Mouse (Mus musculus) regulatory T cell (primary cell): ENCODE data around the gene Bfsp1.

Source experiments
- in situ Hi-C: fragments of 300-600 bp; cut with MboI, MseI; formaldehyde crosslinking; loops from one replicate; pipeline ENCODE4 v1.15.1; 2025; ENCODE audit warnings: high pct_unique_total_duplicates

Bfsp1 gene

DNA sequence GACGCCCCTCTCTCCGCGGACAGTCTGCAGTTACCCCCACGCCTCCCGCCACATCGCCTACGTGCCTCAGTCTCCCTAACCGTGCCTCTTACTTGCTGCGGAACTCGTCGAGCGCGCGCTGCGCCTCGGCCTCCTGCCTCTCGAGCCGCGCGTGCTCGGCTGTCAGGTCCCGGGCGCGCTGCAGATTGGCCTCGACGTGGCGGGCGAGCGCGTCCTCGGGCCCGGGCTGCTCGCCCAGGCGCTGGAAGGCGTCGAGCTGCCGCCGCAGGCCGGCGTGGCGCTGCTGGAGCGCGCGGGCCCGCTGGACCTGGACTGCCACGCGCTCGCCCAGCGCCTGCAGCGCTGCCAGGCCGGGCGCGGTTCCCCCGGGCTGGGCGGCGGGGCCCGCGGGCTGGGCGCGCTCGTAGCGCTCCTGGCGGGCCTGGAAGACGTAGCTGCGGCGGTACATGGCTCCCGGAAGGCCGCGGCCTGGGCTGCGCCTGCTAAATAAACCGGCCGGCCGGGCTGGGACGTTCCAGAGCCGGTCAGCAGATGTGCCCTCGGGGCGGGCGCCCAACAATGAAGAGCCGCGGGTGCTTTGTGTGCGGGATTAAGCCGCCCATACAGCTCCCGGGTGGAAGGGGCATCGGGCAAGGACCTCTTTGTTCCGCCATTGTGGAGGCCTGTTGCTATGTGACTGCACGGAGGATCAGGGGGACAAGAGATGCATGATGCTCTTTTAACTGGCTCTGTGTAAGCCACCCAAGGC is at the start of gene Bfsp1:
Gene Bfsp1, minus strand, starts transcription at position 690 of the 748 bp plus-strand sequence.
- in situ Hi-C loops, result no loop called here

DNA sequence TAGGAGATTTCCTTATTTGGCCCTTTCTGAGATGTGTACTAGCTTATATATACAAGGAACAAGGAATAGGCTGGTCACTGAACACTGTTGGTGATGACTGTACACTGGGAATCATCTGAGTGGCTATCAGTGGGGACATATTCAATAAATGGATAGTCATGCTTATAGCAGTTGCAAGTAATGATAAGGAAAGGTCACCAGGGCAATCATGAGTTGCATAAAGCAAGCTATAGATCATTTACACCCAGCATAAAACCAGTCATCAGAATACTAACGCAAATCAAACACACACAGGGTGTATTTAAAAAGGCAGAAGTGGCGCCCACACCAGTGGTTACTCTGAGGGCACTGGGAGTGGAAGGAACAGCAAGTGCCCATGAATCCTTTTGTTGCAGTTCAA is 49.2 kb upstream of the Bfsp1 start:
- in situ Hi-C loops, result loop anchor here (5.0 to 10.0 kb wide), 3 partner anchors 75 to 343 kb away; no protein-coding TSS in a partner anchor

DNA sequence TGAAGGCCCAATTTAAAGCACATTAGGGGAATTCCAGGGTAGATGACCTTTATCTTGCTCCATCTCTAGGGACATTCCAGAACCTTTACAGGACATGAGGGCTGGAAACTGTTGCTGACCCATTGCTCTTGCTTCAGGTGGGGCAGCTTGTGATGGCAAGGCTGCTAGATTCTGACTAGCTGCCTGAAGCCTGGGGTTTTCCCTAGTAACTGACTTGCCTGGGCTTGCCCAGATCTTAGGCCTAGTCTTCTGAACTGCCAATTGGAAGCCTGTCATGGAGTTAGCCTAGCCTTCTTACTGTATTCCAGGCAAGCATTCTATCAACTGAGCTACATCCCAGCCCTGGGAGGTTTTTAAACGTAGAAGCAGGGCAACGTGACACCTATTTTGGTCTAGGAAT is 46.3 kb upstream of the Bfsp1 start:
- in situ Hi-C loops, result no loop called here

DNA sequence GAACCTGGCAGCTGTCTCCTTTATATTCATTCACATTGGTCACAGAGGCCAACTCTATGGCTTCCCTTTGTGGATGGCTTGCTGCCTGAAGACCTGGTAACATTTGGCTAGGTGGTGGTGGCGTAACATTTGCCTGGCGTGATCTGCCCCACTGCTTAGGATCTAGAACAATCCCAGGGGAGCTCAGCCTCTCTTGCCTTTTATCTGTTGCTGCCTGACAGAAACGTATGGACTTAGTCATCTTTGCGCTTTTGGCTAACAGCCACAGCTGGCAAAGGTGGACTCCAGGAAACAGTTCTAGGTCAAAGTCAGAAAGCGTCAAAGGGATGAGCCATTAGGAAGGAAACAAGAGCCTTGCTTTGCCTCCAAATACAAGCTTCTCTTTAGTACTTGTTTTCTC is 41.9 kb upstream of the Bfsp1 start:
- in situ Hi-C loops, result no loop called here

DNA sequence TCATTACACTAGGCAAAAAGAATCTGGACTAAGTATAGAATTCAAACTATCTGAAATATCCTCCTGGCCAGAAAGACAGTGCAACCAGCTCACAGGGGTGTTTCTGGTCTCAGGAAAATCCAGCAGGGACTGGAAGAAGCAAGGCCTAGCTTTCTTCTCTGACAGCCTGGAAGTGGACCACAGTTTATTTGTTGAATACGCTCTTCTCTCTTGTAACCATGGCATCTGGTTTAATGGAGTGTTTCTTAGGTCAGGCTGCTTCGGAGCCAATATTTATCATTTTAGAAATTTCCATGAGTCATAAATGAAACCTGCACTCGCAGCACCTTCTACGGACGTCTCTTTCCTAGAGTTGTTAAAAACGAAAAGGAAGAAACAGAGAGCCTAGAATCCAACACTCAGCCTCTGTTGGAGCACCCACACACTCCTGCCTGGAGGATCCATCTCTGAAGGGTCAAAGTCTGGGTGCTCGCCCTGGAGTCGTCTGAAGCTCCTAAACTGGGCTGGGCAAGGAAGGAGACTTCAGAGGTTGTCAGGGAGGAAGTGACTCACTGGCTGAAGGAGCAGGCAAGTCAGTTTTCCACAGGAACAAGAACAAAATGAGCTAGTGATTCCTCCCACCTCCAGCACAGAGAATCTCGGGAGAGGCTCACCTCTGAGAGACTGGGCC is 40.5 kb upstream of the Bfsp1 start:
- in situ Hi-C loops, result no loop called here

DNA sequence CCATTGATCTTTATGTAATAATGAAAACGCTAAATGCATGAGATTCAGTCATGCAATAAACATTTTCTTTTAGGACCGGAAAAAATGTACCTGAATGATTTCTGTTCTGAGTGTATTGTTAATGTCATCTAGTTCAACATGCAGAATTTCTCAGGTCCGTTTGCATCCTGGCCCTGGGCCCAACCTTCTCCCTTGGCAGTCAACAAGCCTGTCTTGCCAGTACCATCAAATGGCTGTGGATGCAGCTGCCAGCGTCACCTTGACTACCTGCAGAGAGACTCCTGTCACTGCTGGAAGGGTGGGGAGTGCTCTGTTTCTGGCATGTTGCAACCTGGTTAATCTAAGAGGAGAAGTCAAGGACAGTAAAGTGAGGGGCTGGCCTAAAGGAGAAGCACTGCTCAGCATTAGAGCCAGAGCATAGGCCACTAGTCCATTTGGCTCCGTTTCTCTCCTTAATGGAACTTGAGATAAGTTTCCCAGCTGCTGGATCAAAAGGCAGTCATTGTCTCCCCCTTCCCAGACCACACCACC is 37.9 kb upstream of the Bfsp1 start:
- in situ Hi-C loops, result no loop called here

DNA sequence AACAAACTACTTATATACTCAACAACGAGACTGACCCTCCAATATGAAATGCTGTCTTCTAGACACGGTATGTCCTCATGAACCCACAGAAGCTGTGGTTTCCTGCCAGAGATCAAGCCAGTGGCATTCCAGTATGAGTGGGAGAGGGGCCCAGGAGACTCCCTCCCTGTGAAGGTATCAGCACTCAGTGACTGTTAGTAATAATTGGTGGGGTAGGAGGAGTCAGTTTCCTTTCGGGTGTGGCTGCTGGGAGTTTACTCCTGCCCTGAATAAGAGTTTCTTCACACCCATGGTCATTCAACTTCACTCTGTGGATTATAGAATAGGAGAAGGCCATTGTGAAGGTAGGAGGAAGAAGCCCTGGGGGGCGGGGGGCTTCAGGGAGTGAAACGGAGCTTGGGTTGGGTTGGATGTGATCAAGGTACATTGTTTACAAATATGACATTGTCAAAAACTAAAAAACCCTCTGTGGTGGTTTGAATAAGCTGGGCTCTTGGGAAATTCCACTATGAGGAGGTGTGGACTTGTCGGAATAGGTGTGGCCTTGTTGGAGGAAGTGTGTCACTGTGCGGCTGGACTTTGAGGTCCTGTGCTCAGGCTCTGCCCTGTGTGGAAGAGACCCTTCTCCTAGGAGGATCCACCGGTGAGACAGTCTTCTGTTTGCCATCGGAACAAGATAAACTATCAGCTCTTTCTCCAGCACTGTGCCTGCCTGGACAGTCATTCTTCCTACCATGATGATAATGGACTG is 36.7 kb upstream of the Bfsp1 start:
- in situ Hi-C loops, result no loop called here

DNA sequence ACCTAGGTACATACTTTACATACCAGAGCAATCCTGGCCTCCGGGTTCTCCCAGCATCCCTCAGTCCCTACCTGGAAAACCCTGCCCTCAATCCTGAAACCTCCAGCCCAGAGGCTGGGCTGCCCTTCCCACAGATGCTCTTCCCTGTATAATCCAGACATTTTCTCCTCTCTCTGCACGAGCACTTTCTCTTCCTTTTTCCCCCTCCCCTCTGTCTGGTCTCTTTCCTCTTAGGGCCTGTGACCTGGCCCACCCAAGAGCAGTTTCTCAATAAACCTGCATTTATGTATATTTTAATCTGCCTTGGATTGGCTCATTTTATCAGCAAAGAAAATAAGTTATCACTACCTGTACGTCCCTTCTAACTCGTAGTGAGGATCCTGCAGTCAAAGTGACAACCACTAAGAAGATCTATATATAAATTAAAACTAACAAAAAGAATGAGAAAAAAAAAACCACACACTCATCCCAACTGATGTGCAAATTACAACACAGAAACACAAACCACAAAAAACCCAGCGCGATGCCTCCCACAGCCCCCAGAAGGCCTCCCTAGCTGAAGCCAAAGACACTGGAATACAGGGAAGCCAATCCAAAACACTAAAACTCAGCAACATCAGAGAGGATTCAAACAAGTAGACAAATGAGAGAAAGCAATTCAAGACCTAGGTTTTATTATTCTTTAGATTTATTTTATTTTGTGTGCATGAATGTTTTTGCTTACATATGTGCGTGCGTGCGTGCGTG is 28.5 kb upstream of the Bfsp1 start:
- in situ Hi-C loops, result no loop called here

DNA sequence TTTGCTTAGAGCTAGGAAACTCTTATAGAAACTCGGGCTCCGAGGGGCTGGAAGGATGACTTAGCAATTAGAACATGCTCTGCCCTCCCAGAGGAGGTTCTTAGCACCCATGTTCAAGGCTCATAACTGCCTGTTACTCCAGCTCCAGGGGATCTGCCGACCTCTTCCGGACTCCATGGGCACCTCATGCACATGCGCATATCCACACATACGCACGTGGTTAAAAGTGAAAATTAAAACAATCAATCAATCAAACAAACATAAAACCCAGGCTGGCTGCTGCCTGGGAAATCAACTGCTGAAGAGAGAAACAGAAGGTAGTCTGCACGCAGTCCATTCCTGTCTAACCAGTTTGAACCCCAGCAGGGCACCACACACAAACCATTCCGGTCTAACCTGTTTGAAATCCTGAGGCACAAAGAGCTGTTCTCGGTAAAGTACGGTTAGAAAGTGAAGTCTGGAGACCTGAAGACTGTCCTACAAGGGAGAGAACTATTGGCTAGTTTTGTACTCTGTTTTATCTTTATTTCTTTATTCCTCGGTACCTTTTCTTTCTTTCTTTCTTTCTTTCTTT is 27.0 kb upstream of the Bfsp1 start:
- in situ Hi-C loops, result no loop called here

DNA sequence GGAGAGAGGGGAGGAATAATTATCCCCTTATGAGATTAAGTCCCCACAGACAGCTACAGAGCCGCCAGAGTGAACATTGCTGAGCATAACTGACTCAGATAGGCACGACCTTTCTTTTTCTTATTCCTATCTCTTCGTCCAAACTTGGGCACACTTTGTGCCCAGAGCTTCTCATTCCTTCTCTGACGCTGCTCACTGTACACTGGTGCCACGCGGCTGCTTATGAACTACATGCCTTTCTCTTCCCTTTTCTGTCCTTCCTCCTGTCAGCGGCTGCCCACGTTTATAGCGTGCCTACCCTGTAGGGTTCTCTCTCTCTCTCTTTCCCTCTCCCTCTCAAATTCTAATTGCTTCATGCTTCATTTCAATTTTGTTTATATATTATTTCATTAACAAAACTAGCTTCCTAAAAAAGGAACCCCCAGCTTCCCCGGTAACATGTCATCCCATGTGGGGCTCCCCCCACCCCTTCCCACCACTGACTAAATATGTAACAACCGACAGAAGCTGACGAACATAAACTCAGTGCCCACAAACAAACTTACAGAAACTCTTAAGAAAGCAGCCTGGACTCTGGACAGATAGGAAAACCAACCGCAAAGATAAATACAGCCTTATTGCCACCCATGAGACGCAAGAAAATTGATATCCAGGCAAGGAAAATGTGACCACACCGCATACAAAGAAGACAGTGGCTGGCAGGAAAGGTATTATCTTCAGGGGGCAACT is 26.3 kb upstream of the Bfsp1 start:
- in situ Hi-C loops, result no loop called here

DNA sequence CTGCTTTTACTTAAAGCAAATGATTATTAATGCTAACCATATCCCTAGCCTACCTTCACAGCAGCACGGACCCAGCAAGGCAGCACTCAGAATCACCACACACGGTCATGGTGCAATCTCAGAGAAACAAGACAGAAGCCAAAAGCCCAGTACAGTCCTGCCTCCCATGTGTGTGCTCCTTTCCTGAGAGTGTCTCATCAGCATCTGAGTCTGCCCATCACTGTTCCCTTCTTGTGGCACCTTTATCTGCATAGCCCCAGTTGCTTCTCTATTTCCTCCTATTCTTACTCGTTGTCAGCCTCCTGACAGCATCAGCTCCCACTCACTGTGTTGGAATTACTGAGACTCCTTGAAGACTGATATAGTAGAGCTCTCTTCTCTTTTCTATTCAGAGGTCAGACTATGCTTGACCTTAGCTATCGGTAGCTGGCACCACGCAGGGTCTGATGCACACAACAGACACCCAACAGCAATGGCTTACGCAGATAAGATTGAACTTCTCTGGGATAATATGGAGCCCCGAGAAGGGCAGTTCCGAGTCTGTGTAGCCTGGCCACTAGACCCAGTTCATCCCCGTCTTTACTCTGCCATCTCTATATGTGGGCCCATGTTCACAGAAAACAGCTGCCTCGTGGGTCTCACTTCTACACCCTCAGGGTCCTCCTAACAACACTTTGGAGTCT is 19.8 kb upstream of the Bfsp1 start:
- in situ Hi-C loops, result no loop called here

DNA sequence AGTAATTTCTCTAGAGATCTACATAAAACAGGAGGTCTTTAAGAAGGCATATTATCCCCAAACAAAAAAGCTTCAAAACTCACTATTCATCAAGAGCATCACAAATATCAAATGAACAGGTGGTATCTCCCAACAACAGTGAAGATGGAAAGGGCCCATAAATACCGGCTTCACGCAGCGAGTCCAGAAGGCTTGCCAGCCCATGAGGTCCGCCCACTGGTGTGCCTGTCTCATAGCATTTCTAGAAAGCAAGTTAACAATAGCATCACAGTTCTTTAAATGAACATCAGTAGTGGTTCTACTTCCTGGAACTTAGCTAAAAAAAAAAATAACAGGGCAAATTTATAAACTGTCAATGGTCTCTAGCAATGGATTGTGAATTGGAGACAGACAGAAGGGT is 19.0 kb upstream of the Bfsp1 start:
- in situ Hi-C loops, result no loop called here

DNA sequence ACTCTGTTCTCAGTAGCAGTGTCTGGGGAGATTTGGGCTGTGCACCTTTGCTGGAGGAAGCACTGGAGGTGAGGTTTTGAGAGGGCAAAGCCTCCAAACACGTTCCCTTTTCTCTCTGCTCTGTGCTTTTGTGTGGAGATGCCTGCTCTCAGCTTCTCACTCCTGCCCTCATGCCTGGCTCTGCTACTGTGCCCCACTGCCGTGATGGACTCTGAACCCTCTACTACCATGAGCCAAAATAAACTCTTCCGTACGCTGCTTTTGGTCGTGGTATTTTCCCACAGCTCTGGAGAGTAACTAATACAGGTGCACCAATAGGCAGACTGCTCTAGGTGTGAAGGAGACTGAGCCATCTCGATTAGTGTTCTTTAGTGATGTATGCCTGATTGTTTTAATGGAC is 16.3 kb upstream of the Bfsp1 start:
- in situ Hi-C loops, result no loop called here

DNA sequence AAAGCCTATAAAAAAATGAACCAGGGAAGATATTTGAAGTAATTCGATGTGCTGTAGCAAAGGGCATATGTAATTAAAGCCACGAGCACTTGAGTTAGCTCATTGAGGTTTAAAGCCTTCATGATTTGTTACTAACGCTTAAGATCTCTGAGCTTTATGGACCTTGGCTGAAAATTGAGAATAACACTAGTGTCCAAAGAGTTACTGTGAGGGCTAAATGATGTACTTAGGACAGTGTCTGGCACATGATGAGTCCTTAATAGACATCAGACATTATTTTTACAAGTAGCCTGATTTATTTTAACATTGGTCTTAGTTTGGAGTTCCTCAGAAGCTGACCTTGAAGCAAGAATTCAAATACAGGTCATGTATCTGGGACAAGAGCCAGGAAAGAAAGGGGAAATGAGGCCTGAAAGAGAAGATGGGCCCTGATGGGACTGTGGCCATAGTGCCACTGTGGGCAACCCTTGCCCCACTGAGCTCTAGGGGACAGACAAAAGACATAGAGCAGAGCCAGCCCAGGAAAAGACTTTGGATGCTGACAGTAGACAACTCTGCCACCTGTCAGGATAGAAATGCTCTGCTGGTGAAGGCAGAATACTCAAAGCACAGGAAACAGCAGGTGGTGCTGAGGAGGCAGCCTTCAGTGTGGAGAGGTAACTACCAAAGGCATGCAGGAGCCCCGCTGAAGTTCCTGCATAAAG is 14.1 kb upstream of the Bfsp1 start:
- in situ Hi-C loops, result no loop called here

DNA sequence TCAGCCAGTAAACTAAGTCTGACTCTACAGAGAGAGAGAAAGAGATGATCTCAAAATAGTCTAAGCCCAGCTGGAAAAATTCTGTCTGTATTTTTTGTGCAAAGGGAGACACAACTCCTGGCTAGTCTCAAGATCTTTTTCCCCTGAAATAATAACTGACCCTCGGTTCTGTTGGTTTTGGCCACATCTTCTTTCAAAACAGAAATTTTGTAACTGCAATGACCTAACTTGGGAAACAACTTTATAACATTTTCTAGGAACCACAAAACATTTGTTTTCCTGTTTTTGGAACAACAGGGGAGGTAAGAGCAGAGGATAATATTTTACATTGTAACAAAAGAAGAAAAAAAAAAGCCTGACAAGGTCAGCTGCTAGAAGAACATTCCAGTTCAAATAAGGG is 13.1 kb upstream of the Bfsp1 start:
- in situ Hi-C loops, result no loop called here

DNA sequence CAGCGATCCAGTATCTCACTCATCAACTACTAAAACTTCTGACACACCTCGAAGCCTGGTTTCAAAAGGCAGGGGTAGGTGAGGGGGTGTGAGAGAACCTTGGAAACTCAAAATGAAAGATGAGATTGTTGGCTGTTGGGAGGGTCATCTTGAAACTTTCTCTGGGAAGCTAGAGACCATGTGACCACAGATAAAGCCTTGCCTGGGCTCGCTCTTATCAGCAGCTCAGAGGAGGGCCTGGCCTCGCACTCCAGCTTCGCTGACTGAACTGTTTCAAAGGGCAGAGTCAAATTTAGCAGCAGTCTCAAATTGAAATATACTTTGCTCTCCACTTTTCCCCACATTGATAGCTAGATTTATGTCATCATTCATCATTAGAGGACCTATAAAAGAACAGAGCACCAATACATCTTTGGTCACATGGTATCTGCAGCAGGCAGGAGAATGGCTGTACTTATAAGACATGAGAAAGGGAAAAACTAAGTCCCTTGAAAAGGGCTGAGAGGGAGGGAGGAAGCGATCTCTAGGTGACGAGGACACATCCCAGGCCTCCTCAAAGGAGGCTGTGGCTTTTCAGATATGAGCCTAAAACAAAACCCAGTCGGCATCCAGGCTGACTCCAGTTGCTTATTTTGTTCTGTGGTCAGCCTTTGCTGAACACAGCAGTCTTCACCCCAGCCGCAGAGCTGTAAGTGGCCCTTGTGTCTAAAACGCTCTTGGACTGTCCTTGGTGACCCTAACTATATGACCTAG is 8.1 kb upstream of the Bfsp1 start:
- in situ Hi-C loops, result no loop called here

DNA sequence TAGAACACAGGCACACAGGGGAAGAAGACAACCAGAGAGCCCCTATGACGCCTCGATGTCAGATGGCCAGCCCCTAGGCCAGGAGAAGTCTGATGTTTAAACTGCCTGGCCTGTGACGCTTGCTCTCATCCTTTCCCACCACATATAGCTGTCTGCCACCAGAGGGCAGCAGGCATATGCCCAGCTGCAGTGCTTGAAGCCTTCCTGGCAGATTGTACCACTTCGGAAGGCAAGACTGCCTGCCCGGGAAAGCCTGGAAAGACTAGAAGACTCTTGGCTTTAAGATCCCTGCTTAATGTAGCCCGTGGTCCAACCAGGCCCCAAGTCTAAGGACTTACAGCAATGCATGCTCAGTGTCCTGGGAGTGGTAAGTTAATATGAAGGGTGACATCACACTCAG is 4.4 kb upstream of the Bfsp1 start:
- in situ Hi-C loops, result no loop called here

DNA sequence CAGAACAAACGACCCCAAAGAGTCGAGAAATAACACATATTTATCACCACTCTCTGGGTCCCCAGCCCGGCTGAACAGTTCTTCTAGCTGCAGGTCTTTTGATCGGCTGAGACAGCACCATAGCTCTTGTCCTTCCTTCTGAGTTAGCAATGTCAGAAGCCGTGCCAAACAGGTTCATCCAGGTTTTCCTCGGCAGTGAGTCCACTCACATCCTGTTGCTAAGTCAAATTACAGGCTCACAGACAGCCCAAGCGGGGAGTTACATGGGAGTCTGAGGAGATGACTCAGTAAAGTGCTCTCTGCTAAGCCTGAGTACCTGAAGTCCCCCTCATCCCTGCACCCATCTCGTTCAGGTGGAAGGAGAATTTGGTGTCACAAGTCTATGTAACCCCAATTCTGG is 1.6 kb upstream of the Bfsp1 start:
- in situ Hi-C loops, result no loop called here

DNA sequence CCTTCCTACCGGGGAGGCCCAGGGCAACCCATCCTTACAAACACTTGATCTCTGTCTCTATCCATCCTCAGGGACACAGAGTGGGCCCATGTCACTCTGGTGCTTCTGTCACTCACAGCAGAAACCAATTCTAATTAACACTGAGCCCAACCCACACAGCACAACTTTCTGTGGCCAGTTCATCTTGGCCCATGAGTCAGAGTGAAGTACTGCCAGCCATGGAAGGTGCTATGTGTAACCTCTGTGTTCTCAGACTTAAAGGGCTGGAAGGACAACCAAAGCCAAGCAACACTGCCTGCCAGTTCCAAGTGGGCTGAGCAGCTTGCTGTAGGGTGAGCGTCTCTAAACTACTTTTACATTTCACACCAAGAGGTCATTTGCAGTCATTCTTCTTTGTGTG is 3.8 kb downstream of the Bfsp1 start:
- in situ Hi-C loops, result no loop called here
